Mouse (Mus musculus) heart, postnatal 0 days (tissue): Measurements from ENCODE around the gene Rnf185. TPM values are rescaled to one million over a fixed set of nuclear protein-coding genes. Genes with fewer than 3 reads are reported as not detected.
A peak's percentile ranks its signal among the peaks of the same experiment; 100 is the strongest.

Source experiments
- ATAC-seq: fragments of 200-750 bp; cut with Nextera tagmentation; 2 replicates; pipeline ENCODE4 v1.8.0; 2017; ENCODE audit warnings: low read depth, moderate number of reproducible peaks, moderate library complexity; ENCODE audit not compliant: insufficient read depth
- DNase-seq: peaks from one replicate; pipeline ENCODE4 v3.0.0-alpha.2; 2016; ENCODE audit warnings: low spot score
- H3K27ac ChIP-seq: fragments of 300-500 bp; sonication (generic); 2 replicates; pipeline ENCODE4 v1.5.1; 2014; ENCODE audit warnings: low read depth, mild to moderate bottlenecking
- H3K27me3 ChIP-seq: fragments of 300-500 bp; sonication (generic); 2 replicates; pipeline ENCODE4 v1.6.1; 2014; ENCODE audit warnings: low read length, mixed read lengths; ENCODE audit not compliant: control insufficient read depth, insufficient read depth
- H3K36me3 ChIP-seq: fragments of 300-500 bp; sonication (generic); replicated peaks from 2 replicates; pipeline ENCODE4 v1.6.1; 2014; ENCODE audit warnings: low read length, mixed read lengths; ENCODE audit not compliant: control insufficient read depth, insufficient read depth
- H3K4me1 ChIP-seq: fragments of 300-500 bp; sonication (generic); 2 replicates; pipeline ENCODE4 v1.6.1; 2014; ENCODE audit warnings: antibody characterized with exemption; ENCODE audit not compliant: control insufficient read depth, insufficient read depth
- H3K4me2 ChIP-seq: fragments of 300-500 bp; sonication (generic); 2 replicates; pipeline ENCODE4 v1.6.1; 2014; ENCODE audit warnings: low read depth, mild to moderate bottlenecking, low read length, moderate library complexity
- H3K4me3 ChIP-seq: fragments of 300-500 bp; sonication (generic); 2 replicates; pipeline ENCODE4 v1.5.1; 2014; ENCODE audit warnings: low read depth, low read length
- H3K9ac ChIP-seq: fragments of 300-500 bp; sonication (generic); replicated peaks from 2 replicates; pipeline ENCODE4 v1.6.1; 2014; ENCODE audit warnings: low read depth, low read length, mixed read lengths
- H3K9me3 ChIP-seq: fragments of 300-500 bp; sonication (generic); replicated peaks from 2 replicates; pipeline ENCODE4 v1.6.1; 2016; ENCODE audit warnings: low read length; ENCODE audit not compliant: control insufficient read depth
- CTCF ChIP-seq: IDR thresholded peaks from 2 replicates; pipeline ENCODE4 v1.5.1; 2016; ENCODE audit warnings: antibody characterized with exemption, control low read depth, low read depth
- EP300 ChIP-seq: IDR thresholded peaks from 2 replicates; pipeline ENCODE4 v1.6.1; 2016; ENCODE audit warnings: antibody characterized with exemption, low read depth
- WGBS: fragments of 180-500 bp; shearing (Covaris S2); extraction: QIAGEN DNeasy Blood & Tissue Kit; methylation state at CpG from one replicate; pipeline ENCODE4 v1.1.7; 2014; 5-methylcytosine and 5-hydroxymethylcytosine counted together
- polyA plus RNA-seq: library from polyadenylated mRNA; unstranded; fragments of >200 nt; fragmentation: Nextera tagmentation; extraction: Ambion mirVana; gene quantifications from 2 replicates; pipeline ENCODE4 v1.2.1, GENCODE M21; 2015
- total RNA-seq: library from RNA; depleted of rRNA; stranded (reverse); fragments of >200 nt; gene quantifications from 2 replicates; pipeline ENCODE4 v1.2.3, GENCODE M21; 2014; ENCODE audit warnings: low replicate concordance; rRNA removed

The Rnf185 gene
- total and polyA plus RNA-seq, 2 experiments from 2014 or later: 23.6 to 41.2 TPM

DNA sequence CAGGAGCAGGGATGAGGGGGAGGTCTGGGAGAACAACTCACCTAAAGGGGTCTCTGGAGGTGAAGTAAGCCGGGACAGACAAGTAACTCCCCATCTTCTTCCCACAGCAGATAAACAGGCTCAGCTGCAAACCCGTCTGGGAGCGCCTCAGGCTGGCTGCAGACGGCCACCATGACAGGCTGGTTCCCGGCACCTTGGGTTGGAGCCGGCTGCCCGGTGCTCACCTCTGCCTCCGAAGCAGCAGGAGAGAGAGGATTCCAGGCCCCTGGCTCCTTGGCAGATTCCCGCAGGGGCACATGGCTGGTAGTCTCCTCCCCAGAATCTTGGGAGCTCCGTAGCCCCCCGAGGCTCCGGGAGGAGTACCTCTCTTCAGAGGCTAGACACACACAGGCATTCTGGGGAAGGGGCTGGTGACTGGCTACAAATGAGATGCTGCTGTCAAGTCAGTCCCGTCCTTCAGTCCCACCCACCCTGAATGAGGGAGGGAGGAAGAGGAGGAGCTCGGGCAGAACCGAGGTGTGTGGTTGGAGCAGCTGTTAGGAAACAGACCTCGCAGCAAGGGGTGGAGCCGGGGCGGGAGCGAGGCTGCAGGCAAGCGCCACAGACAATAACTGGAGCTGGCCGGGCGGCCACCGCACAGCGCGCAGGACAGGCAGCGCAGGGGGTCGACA, 81.1 kb downstream of the Rnf185 start:
- peak; percentile 92 for ATAC-seq
- Histone ChIP-seq H3K4me2 (peak overlapping the region; percentile 88), H3K36me3 (no peaks in the 10 kb centered on the region), H3K4me3 (peak overlapping the region; percentile 59), H3K9ac (peak overlapping the region; percentile 64), H3K27me3 (no peaks in the 10 kb centered on the region), H3K9me3 (no peaks in the 10 kb centered on the region), H3K27ac (peak overlapping the region; percentile 77), H3K4me1 (peaks cover 43% of the 10 kb centered on the region)
- no peak for TF ChIP-seq CTCF
- TF ChIP-seq EP300: no peak
- 3% methylated on average over 27 of the region's 27 CpGs for WGBS
- DNase-seq: peak; percentile 96

GRCm38 (mm10) chr11:3370162-3370561, 82.0 kb downstream of the Rnf185 start:
- H3K4me2 ChIP-seq: peak overlapping the region; percentile 88
- 65% methylated on average over 2 of the region's 2 CpGs for WGBS
- no peak for TF ChIP-seq EP300
- no peak for TF ChIP-seq CTCF
- peak overlapping the region; percentile 59 for H3K4me3 ChIP-seq
- H3K9ac ChIP-seq: peak overlapping the region; percentile 64; the same call in 1 of the 2 replicates
- no peak overlapping the region; the same call in 1 of the 2 replicates for H3K27ac ChIP-seq
- no peaks in the 10 kb centered on the region for H3K36me3 ChIP-seq
- no peaks in the 10 kb centered on the region for H3K27me3 ChIP-seq
- ATAC-seq: no peak
- DNase-seq: no peak
- H3K9me3 ChIP-seq: no peaks in the 10 kb centered on the region
- peaks cover 43% of the 10 kb centered on the region for H3K4me1 ChIP-seq

DNA sequence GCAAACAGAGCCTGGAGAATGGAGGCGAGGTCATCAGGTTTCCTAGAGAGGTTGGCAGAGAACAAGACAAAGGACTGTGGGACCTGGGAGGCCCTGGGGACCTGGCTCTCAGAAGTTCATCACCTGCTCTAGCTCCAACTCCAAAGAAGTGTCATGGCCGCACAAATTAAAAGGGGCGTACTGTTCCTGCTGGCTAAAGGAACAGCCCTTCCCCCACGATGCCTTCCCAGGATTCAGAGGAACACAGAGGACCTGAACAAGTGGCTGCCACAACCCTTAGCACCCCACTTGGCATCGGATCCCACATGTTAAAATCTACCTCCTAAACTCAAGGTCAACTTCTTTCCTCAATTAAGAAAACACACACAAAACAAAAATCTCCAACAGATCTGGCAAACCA, 82.7 kb downstream of the Rnf185 start:
- Histone ChIP-seq H3K4me1 (peaks cover 39% of the 10 kb centered on the region), H3K9me3 (no peaks in the 10 kb centered on the region), H3K27me3 (no peaks in the 10 kb centered on the region), H3K4me3 (no peak overlapping the region), H3K36me3 (no peaks in the 10 kb centered on the region), H3K4me2 (peak overlapping the region; percentile 88; the same call in 1 of the 2 replicates), H3K9ac (no peak overlapping the region), H3K27ac (no peak overlapping the region)
- TF ChIP-seq EP300 (no peak), CTCF (no peak)
- DNase-seq (no peak), ATAC-seq (no peak)
- 74% methylated on average over 5 of the region's 5 CpGs for WGBS

DNA sequence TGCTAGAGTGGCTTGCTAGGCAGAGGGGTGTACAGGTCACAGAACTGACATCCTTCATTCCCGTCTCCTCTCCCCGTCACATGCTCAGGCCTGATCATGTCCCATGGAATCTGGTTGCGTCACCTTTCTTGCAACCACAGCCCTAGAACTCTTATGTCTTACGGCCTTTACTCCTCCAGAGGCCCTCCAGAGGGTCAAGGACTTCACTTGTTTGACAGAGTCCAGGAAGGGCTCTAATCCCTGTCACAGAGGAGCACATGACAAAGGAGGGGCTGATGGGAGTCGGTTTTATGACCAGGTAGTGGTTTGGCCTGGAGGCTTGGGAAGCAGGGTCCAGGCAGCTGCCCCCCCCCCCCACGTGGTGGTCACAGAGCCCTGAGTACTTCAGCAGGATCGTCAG, 83.2 kb downstream of the Rnf185 start:
- Histone ChIP-seq H3K27ac (no peak overlapping the region), H3K36me3 (no peaks in the 10 kb centered on the region), H3K9ac (no peak overlapping the region), H3K9me3 (no peaks in the 10 kb centered on the region), H3K4me3 (no peak overlapping the region), H3K27me3 (no peaks in the 10 kb centered on the region), H3K4me1 (peaks cover 34% of the 10 kb centered on the region), H3K4me2 (no peak overlapping the region; the same call in 1 of the 2 replicates)
- TF ChIP-seq EP300: no peak
- TF ChIP-seq CTCF: no peak
- no peak for DNase-seq
- ATAC-seq: no peak
- 39% methylated on average over 7 of the region's 7 CpGs for WGBS

- Histone ChIP-seq H3K27ac (no peak overlapping the region), H3K36me3 (peaks cover 3% of the 10 kb centered on the region), H3K9me3 (peaks cover 6% of the 10 kb centered on the region; the same call in 1 of the 2 replicates), H3K4me1 (peaks cover 20% of the 10 kb centered on the region; the same call in 1 of the 2 replicates), H3K4me2 (no peak overlapping the region), H3K4me3 (no peak overlapping the region), H3K27me3 (no peaks in the 10 kb centered on the region), H3K9ac (no peak overlapping the region)
- DNase-seq (no peak), ATAC-seq (no peak)
- no peak for TF ChIP-seq EP300
- TF ChIP-seq CTCF: no peak
- WGBS: 92% methylated on average over 7 of the region's 7 CpGs
Observed at GRCm38 (mm10) chr11:3366411-3366810, 85.8 kb downstream of the Rnf185 start.

Other genes starting within 250 kb of the Rnf185 start
- 34.4 and 58.2 TPM in 2 replicates for gene Eif4enif1, start 250.0 kb downstream of the Rnf185 start, total RNA-seq
- 16.9 and 19.0 TPM in 2 replicates for gene Eif4enif1, start 250.0 kb downstream of the Rnf185 start, polyA plus RNA-seq
- 52.8 and 55.1 TPM in 2 replicates for gene Drg1, start 185.9 kb downstream of the Rnf185 start, total RNA-seq
- 128 and 134 TPM in 2 replicates for gene Drg1, start 185.9 kb downstream of the Rnf185 start, polyA plus RNA-seq
- 35.6 and 56.8 TPM in 2 replicates for gene Patz1, start 163.5 kb downstream of the Rnf185 start, total RNA-seq
- gene Patz1, start 163.5 kb downstream of the Rnf185 start, polyA plus RNA-seq: 13.1 and 14.0 TPM in 2 replicates
- 22.3 and 57.6 TPM in 2 replicates for gene Pik3ip1, start 122.0 kb downstream of the Rnf185 start, total RNA-seq
- 44.7 and 65.9 TPM in 2 replicates for gene Pik3ip1, start 122.0 kb downstream of the Rnf185 start, polyA plus RNA-seq
- 38.3 and 55.1 TPM in 2 replicates for gene Limk2, start 43.2 kb downstream of the Rnf185 start, total RNA-seq
- 31.0 and 32.8 TPM in 2 replicates for gene Limk2, start 43.2 kb downstream of the Rnf185 start, polyA plus RNA-seq
- gene Pla2g3, start 35.9 kb upstream of the Rnf185 start, total RNA-seq: 0.08 and 0.19 TPM in 2 replicates
- 0.10 and 0.11 TPM in 2 replicates for gene Pla2g3, start 35.9 kb upstream of the Rnf185 start, polyA plus RNA-seq
- 7.1 and 9.4 TPM in 2 replicates for gene Inpp5j, start 52.5 kb upstream of the Rnf185 start, total RNA-seq
- 12.4 and 12.8 TPM in 2 replicates for gene Inpp5j, start 52.5 kb upstream of the Rnf185 start, polyA plus RNA-seq
- 147 and 156 TPM in 2 replicates for gene Selenom, start 62.3 kb upstream of the Rnf185 start, total RNA-seq
- 129 and 130 TPM in 2 replicates for gene Selenom, start 62.3 kb upstream of the Rnf185 start, polyA plus RNA-seq
- gene Smtn, start 88.2 kb upstream of the Rnf185 start, total RNA-seq: 74.5 and 94.2 TPM in 2 replicates
- gene Smtn, start 88.2 kb upstream of the Rnf185 start, polyA plus RNA-seq: 86.3 and 104 TPM in 2 replicates
- 12.8 and 21.3 TPM in 2 replicates for gene Morc2a, start 196.8 kb upstream of the Rnf185 start, total RNA-seq
- gene Morc2a, start 196.8 kb upstream of the Rnf185 start, polyA plus RNA-seq: 7.9 and 9.5 TPM in 2 replicates